Mouse (Mus musculus) neural tube, embryonic 15.5 days (tissue): ENCODE results near the gene Cyp26b1. TPM values are rescaled to one million over a fixed set of nuclear protein-coding genes. Genes with fewer than 3 reads are reported as not detected.

ENCODE experiments used
- ATAC-seq: fragments of 200-750 bp; cut with Nextera tagmentation; 2 replicates; pipeline ENCODE4 v1.8.0; 2017; ENCODE audit warnings: mild to moderate bottlenecking, moderate TSS enrichment, moderate library complexity; ENCODE audit not compliant: low FRiP score
- H3K27ac ChIP-seq: fragments of 300-500 bp; sonication (generic); replicated peaks from 2 replicates; pipeline ENCODE4 v1.5.1; 2015; ENCODE audit warnings: mild to moderate bottlenecking, inconsistent platforms
- H3K27me3 ChIP-seq: fragments of 300-500 bp; sonication (generic); replicated peaks from 2 replicates; pipeline ENCODE4 v1.6.1; 2015; ENCODE audit warnings: inconsistent platforms
- H3K36me3 ChIP-seq: fragments of 300-500 bp; sonication (generic); 2 replicates; pipeline ENCODE4 v1.6.1; 2015; ENCODE audit warnings: inconsistent platforms
- H3K4me1 ChIP-seq: fragments of 300-500 bp; sonication (generic); 2 replicates; pipeline ENCODE4 v1.6.1; 2015; ENCODE audit warnings: inconsistent platforms
- H3K4me2 ChIP-seq: fragments of 300-500 bp; sonication (generic); 2 replicates; pipeline ENCODE4 v1.6.1; 2015; ENCODE audit warnings: inconsistent platforms, mild to moderate bottlenecking, moderate library complexity
- H3K4me3 ChIP-seq: fragments of 300-500 bp; sonication (generic); replicated peaks from 2 replicates; pipeline ENCODE4 v1.5.1; 2015; ENCODE audit warnings: mild to moderate bottlenecking, inconsistent platforms
- H3K9ac ChIP-seq: fragments of 300-500 bp; sonication (generic); replicated peaks from 2 replicates; pipeline ENCODE4 v1.6.1; 2015; ENCODE audit warnings: mild to moderate bottlenecking, inconsistent platforms
- H3K9me3 ChIP-seq: fragments of 300-500 bp; sonication (generic); replicated peaks from 2 replicates; pipeline ENCODE4 v1.6.1; 2016; ENCODE audit warnings: inconsistent platforms
- WGBS: fragments of 180-500 bp; shearing (Covaris S2); methylation state at CpG from one replicate; pipeline ENCODE4 v1.1.7; 2015; ENCODE audit warnings: mixed read lengths; 5-methylcytosine and 5-hydroxymethylcytosine counted together
- polyA plus RNA-seq: library from polyadenylated mRNA; unstranded; fragments of >200 nt; fragmentation: Nextera tagmentation; extraction: Ambion mirVana; gene quantifications from 2 replicates; pipeline ENCODE4 v1.2.1, GENCODE M21; 2015

Cyp26b1 gene
- polyA plus RNA-seq, result 10.2 and 11.6 TPM in 2 replicates

DNA sequence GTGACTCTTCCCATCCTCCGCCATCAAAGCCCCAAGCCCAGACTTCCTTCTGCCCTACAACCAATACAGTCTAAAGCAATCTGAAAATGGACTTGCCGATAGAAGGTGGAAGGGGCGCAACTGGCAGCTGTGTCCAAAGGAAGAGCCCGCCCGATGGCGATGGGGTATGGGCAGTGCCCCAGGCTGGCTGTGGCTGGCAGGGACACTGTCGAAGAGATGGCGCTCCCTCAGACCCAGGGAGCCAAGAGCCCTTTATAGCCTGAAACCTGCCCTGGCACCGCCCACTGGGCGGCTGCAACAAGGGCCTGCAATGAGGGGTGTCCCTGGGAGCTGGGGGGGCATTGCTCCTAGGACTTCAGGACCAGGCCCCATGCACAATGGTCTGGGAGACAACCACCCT, at the start of gene Cyp26b1:
Cyp26b1 (minus strand) TSS at position 216 of the 400 bp plus-strand sequence.
- Histone ChIP-seq H3K27me3 (peaks cover 32% of the 10 kb centered on the region), H3K36me3 (no peaks in the 10 kb centered on the region), H3K9me3 (no peaks in the 10 kb centered on the region), H3K4me3 (no peak within 1 kb of the TSS), H3K27ac (no peak within 1 kb of the TSS), H3K4me1 (peaks cover 16% of the 10 kb centered on the region), H3K4me2 (no peak within 1 kb of the TSS), H3K9ac (no peak within 1 kb of the TSS)
- 71% methylated on average over 10 of the region's 10 CpGs for WGBS
- no peak for ATAC-seq

DNA sequence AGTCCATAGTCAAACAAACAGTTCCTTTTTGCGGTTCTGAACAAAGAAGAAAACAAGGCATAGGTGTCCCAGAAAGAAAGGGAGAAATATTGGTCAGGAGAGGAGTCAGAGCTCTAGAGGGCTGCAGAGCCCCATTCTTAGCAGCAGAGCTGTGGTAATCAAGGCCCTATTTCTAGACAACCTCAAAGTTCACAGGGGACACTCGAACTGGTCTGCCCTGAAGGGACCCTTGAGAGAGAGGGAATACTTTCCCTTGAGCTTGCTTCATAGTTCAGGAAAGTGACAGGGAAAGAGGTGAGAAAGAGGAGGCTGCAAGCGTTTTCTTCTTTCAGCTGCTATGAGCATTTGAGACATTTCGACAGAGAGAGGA, 47.3 kb upstream of the Cyp26b1 start:
- no peaks in the 10 kb centered on the region for H3K9me3 ChIP-seq
- no peak overlapping the region for H3K9ac ChIP-seq
- no peak overlapping the region for H3K4me3 ChIP-seq
- H3K36me3 ChIP-seq, result no peaks in the 10 kb centered on the region
- no peak for ATAC-seq
- 54% methylated on average over 4 of the region's 4 CpGs for WGBS
- peaks cover 9% of the 10 kb centered on the region; the same call in 1 of the 2 replicates for H3K4me1 ChIP-seq
- H3K4me2 ChIP-seq, result no peak overlapping the region
- H3K27ac ChIP-seq, result no peak overlapping the region
- H3K27me3 ChIP-seq, result no peaks in the 10 kb centered on the region

DNA sequence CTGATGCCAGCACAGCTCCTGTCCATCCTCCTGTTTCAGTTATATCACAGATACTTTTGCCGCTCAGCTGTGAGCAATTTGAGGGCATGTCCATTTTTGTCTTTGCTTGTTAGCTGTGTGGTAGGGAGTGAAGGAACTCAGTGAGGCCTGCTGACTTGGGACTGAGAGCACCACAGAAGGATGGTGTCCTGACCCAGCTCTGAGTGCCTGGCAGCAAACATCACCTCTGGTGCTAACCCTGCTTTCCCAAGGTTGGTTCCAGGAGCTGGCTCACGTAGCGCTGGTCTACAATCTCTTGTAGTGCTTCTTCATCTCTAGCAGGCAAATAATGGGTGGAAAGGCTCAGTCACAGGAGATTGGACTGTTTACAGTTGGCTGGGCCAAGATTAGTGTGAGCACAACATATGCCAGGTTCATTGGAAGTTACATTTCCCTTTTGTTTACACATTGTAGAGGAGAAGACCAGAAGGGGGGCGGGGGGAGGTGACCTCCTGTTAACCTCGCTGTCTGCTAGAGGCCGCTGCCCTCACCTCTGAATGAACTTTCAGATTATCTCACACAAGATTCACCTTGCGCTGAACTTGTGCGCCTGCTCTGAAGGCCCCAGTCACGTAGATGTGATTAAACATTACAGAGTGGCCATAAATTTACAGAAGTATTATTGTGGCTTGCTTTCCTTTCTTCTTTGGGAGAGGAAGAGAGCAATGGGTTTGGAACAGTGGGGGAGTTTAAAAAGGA, 46.8 kb upstream of the Cyp26b1 start:
- Histone ChIP-seq H3K4me1 (peaks cover 7% of the 10 kb centered on the region; the same call in 1 of the 2 replicates), H3K27me3 (no peaks in the 10 kb centered on the region), H3K9me3 (no peaks in the 10 kb centered on the region), H3K9ac (no peak overlapping the region), H3K4me3 (no peak overlapping the region), H3K36me3 (no peaks in the 10 kb centered on the region), H3K27ac (no peak overlapping the region), H3K4me2 (no peak overlapping the region)
- WGBS, result 39% methylated on average over 9 of the region's 9 CpGs
- no peak for ATAC-seq

DNA sequence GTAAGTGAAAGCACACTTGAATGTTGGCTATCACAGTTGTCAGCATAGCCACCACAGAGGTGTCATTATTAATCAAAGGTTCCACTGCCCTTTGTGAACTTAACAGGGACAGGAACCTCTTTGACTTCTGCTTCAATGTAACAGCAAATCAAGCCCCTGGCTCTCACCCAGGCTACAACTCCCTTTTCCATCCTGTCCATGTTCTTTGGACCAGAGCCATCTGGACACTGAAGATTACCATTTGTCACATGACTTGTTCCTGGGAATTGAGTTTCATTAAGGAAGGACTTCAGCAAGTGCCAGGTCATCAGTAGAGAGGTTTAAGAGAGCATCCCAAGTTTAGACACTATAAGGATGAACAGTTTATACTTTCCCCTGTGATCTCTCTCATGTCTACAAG, 44.5 kb upstream of the Cyp26b1 start:
- Histone ChIP-seq H3K4me2 (no peak overlapping the region), H3K4me3 (no peak overlapping the region), H3K9me3 (no peaks in the 10 kb centered on the region), H3K36me3 (no peaks in the 10 kb centered on the region), H3K4me1 (peaks cover 7% of the 10 kb centered on the region; the same call in 1 of the 2 replicates), H3K9ac (no peak overlapping the region), H3K27ac (no peak overlapping the region), H3K27me3 (no peaks in the 10 kb centered on the region)
- ATAC-seq, result no peak

DNA sequence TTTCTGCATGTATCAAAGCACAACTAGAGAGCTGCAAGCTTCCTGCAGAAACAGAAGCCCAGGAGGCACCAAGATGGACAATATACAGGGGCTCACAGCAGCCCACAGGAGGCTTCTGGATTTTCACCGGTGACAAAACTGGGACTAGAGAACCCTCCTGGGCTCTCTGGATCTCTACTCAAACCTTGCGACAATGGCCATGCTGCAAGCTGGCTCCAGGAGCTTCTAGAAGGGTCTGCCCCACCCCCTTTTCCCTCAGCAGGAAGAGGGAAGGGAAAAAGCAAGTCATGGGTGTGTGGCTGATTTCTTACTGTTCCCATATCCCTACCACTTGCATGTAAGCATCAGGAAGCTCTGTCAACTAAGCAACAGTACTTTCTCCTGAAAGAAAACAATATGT, 37.9 kb upstream of the Cyp26b1 start:
- Histone ChIP-seq H3K36me3 (no peaks in the 10 kb centered on the region), H3K27me3 (no peaks in the 10 kb centered on the region), H3K4me3 (no peak overlapping the region), H3K4me2 (no peak overlapping the region), H3K4me1 (no peaks in the 10 kb centered on the region), H3K27ac (no peak overlapping the region), H3K9ac (no peak overlapping the region), H3K9me3 (no peaks in the 10 kb centered on the region)
- no peak for ATAC-seq
- WGBS, result 95% methylated on average over 2 of the region's 2 CpGs

DNA sequence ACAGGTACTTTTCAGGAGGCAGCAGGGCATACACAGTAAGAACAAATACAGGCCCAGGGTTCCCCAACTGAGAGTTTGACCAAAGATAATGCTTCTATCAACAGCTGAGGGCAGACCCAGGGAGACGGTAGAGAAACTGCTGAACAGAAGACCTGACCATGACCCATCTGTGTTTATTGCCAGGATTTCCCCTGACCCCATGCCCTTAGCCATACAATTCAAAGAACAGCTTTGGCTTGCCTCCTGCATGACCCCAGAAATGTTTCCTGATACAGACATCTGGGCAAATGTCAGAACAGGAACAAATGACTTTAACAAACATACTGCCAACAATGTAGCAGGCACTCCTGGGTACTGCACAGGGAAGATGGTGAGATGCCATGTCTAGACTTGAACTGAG, 36.6 kb upstream of the Cyp26b1 start:
- WGBS, result 13% methylated on average over 1 of the region's 1 CpGs
- no peak overlapping the region for H3K9ac ChIP-seq
- H3K4me1 ChIP-seq, result no peaks in the 10 kb centered on the region
- H3K36me3 ChIP-seq, result no peaks in the 10 kb centered on the region
- H3K27ac ChIP-seq, result no peak overlapping the region
- H3K4me2 ChIP-seq, result no peak overlapping the region
- no peaks in the 10 kb centered on the region for H3K27me3 ChIP-seq
- no peaks in the 10 kb centered on the region for H3K9me3 ChIP-seq
- no peak overlapping the region for H3K4me3 ChIP-seq
- no peak for ATAC-seq

DNA sequence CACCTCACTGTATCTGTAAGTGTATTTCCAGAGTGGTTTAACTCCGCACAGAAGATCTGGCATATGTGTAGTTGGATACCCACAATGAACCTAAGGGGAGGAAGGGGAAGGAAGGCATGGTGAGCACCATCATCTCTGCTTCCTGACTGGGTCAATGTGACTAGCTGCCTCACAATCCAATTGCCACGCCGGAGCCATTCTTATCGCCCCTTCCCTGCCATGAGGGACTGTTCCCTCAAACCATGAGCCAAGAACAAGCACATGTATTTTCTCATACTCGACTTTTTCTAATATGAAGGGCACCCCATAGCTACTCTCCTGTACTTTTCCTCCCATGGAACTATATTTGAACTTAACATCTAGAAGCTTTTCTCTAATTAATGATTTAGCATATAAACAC, 35.1 kb upstream of the Cyp26b1 start:
- WGBS, result 95% methylated on average over 5 of the region's 5 CpGs
- no peaks in the 10 kb centered on the region for H3K27me3 ChIP-seq
- no peak overlapping the region for H3K4me2 ChIP-seq
- no peaks in the 10 kb centered on the region for H3K9me3 ChIP-seq
- H3K27ac ChIP-seq, result no peak overlapping the region
- H3K36me3 ChIP-seq, result no peaks in the 10 kb centered on the region
- H3K4me3 ChIP-seq, result no peak overlapping the region
- no peak for ATAC-seq
- no peak overlapping the region for H3K9ac ChIP-seq
- no peaks in the 10 kb centered on the region for H3K4me1 ChIP-seq

DNA sequence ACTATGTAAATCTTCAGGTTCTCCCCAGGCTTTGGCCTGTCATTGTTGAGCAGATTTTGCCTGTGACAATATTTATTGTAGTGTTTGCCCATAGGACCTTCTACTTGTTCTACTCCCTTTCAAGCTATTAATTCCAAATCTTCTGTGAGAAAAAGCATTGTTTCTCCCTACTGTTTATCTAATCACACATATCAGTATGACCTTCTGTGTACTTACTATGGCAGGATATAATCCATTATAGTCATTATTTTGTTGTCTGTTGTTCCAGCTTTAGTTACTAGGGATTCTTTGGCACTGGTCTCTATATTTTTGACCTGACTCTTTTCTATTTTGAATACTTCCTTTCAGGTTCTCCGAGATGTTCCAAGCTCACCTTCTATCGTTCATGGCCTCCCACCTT, 32.7 kb upstream of the Cyp26b1 start:
- no peak overlapping the region for H3K27ac ChIP-seq
- no peaks in the 10 kb centered on the region for H3K9me3 ChIP-seq
- H3K4me3 ChIP-seq, result no peak overlapping the region
- 93% methylated on average over 2 of the region's 2 CpGs for WGBS
- no peak overlapping the region for H3K9ac ChIP-seq
- ATAC-seq, result no peak
- no peaks in the 10 kb centered on the region for H3K36me3 ChIP-seq
- H3K4me2 ChIP-seq, result no peak overlapping the region
- H3K27me3 ChIP-seq, result no peaks in the 10 kb centered on the region
- H3K4me1 ChIP-seq, result no peaks in the 10 kb centered on the region

DNA sequence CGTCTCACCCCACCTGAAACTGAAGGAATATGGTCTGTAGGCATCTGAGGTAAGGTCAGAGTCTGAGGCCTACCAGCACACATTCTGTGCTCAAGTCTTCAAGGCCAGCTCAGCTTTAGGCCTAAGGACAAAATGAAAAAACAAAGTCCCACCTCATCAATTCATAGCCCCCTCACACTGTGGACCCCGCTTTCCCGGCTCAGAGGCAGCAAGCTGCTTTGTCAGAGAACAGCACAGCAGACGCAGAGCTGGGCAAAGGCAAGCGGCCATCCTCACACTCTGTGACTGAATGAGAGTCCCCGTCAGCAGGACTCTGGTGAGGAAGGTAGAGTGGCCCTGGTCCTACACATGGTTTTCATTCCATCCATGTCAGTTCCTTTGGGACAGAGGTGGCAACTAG, 25.5 kb upstream of the Cyp26b1 start:
- H3K4me3 ChIP-seq, result no peak overlapping the region
- no peaks in the 10 kb centered on the region for H3K27me3 ChIP-seq
- peaks cover 32% of the 10 kb centered on the region for H3K36me3 ChIP-seq
- H3K9ac ChIP-seq, result no peak overlapping the region
- no peak overlapping the region for H3K4me2 ChIP-seq
- no peaks in the 10 kb centered on the region for H3K9me3 ChIP-seq
- no peak for ATAC-seq
- 98% methylated on average over 6 of the region's 6 CpGs for WGBS
- no peaks in the 10 kb centered on the region for H3K4me1 ChIP-seq
- no peak overlapping the region for H3K27ac ChIP-seq

DNA sequence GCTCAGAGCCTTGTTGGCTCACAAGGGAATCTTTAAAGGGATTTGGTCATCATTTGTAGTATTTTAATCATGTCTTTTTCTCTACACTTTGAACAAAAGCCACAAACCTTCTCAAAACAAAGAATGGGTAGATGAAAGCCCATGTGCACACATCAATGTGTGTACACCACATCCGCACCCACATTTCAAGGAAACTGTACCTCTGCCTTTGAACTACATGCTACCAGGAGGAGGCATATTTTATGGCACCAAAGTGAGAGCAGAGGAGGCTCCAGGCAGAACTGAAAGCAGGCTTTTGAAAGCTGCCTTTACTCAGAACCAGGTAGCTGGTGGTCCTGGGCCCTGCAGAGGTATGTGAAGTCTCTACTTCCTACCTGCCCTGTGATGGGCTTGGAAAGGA, 23.3 kb upstream of the Cyp26b1 start:
- Histone ChIP-seq H3K4me3 (no peak overlapping the region), H3K9me3 (no peaks in the 10 kb centered on the region), H3K9ac (no peak overlapping the region), H3K4me2 (no peak overlapping the region), H3K4me1 (no peaks in the 10 kb centered on the region), H3K36me3 (peaks cover 32% of the 10 kb centered on the region), H3K27ac (no peak overlapping the region), H3K27me3 (no peaks in the 10 kb centered on the region)
- 92% methylated on average over 1 of the region's 1 CpGs for WGBS
- ATAC-seq, result no peak

DNA sequence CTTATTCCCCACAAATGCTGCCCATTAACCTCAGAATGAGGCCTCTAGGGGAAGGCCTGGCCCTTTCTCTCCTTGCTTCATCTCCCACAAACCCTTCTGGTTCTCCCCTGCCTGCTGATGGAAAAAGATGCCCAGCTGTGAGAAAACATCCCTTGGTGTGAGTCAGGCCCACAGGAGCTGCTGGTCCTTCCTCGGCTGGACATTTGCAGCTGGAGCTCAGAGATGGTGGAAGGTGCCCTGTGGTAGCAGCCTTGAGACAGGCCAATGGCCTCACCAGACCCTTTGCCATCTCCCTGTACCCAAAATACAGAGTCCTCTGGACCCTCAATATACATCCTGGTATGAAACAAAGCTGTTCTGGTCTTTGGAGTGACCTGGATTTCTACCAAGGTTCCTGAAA, 22.9 kb upstream of the Cyp26b1 start:
- Histone ChIP-seq H3K4me1 (no peaks in the 10 kb centered on the region), H3K27me3 (no peaks in the 10 kb centered on the region), H3K4me3 (no peak overlapping the region), H3K4me2 (no peak overlapping the region), H3K9ac (no peak overlapping the region), H3K36me3 (peaks cover 32% of the 10 kb centered on the region), H3K9me3 (no peaks in the 10 kb centered on the region), H3K27ac (no peak overlapping the region)
- 79% methylated on average over 1 of the region's 1 CpGs for WGBS
- ATAC-seq, result no peak

DNA sequence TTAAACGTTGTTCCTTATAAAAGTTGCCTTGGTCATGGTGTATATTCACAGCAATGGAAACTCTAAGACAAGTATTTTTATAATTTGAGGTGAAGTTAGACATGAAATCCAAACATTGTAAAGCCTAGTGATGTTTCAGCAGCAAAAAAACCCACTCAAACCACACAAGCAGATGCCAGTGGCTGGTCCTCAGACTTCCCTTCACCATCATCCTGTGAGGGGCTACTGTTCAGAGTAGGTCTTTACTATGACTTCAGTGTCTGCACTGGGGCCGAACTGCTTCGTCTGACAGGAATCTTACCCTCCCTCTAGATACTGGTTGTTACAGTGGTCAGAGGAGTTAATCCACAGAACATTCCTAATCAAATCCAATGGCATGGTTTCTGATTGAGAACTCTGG, 19.9 kb upstream of the Cyp26b1 start:
- H3K9ac ChIP-seq, result no peak overlapping the region
- H3K27ac ChIP-seq, result no peak overlapping the region
- H3K9me3 ChIP-seq, result no peaks in the 10 kb centered on the region
- H3K36me3 ChIP-seq, result 0 out of 2 replicates have a peak, but pooled peaks cover 7% of the 10 kb centered on the region
- no peak overlapping the region for H3K4me3 ChIP-seq
- no peak overlapping the region for H3K4me2 ChIP-seq
- H3K27me3 ChIP-seq, result no peaks in the 10 kb centered on the region
- ATAC-seq, result no peak
- H3K4me1 ChIP-seq, result no peaks in the 10 kb centered on the region
- 94% methylated on average over 3 of the region's 3 CpGs for WGBS
